Mouse (Mus musculus): Measurements from ENCODE around the gene Syt13. TPM values are rescaled to one million over a fixed set of nuclear protein-coding genes. Genes with fewer than 3 reads are reported as not detected.

Syt13 gene
- total and polyA plus RNA-seq, 3 experiments, result 0.05 TPM; not detected in 2

GRCm38 (mm10) chr2:92964345-92964744, 49.4 kb downstream of the Syt13 start:
- ATAC-seq (ENCODE audit: extremely low read depth, insufficient number of reproducible peaks, low FRiP score, poor library complexity, severe bottlenecking), result peak; percentile 19; the same call in 1 of the 2 replicates
- DNase-seq (ENCODE audit: low spot score), result no peak
- Histone ChIP-seq H3K9me3 (replicated peaks) (0 out of 2 replicates have a peak, but pooled peaks cover 2% of the 10 kb centered on the region), H3K36me3 (replicated peaks) (peaks cover 29% of the 10 kb centered on the region), H3K27me3 (ENCODE audit: insufficient read depth, low read length) (no peaks in the 10 kb centered on the region), H3K4me3 (ENCODE audit: low read depth, low read length) (no peak overlapping the region), H3K4me1 (ENCODE audit: insufficient read depth, low read depth, low read length) (peaks cover 55% of the 10 kb centered on the region)
- TF ChIP-seq TAL1 (conservative IDR thresholded peaks at IDR 0.05; ENCODE audit: low read depth, low read length) (peak; percentile 43), CTCF (IDR thresholded peaks at IDR 0.05; ENCODE audit: low read depth, low read length) (no peak)

- peak overlapping the region; percentile 4; the same call in 1 of the 2 replicates for H3K4me3 ChIP-seq (ENCODE audit: low read depth, low read length)
- DNase-seq (ENCODE audit: low spot score), result no peak
Measured at GRCm38 (mm10) chr2:92966257-92966656, 51.4 kb downstream of the Syt13 start.

GRCm38 (mm10) chr2:92967032-92967838, 52.3 kb downstream of the Syt13 start:
- 0 out of 2 replicates have a peak, but pooled peaks cover 2% of the 10 kb centered on the region for H3K9me3 ChIP-seq (replicated peaks)
- ATAC-seq (ENCODE audit: extremely low read depth, insufficient number of reproducible peaks, low FRiP score, poor library complexity, severe bottlenecking), result no peak
- peak overlapping the region; percentile 28; the same call in 1 of the 2 replicates for H3K4me3 ChIP-seq (ENCODE audit: low read depth, low read length)
- no peaks in the 10 kb centered on the region for H3K27me3 ChIP-seq (ENCODE audit: insufficient read depth, low read length)
- TF ChIP-seq POLR2AphosphoS5 (IDR thresholded peaks at IDR 0.05; ENCODE audit: insufficient replicate concordance, low read depth, low read length), result no peak
- no peak for TF ChIP-seq GATA1 (IDR thresholded peaks at IDR 0.05; ENCODE audit: borderline replicate concordance, low read length)
- no peak for TF ChIP-seq TAL1 (conservative IDR thresholded peaks at IDR 0.05; ENCODE audit: low read depth, low read length)
- TF ChIP-seq GATA2 (IDR thresholded peaks at IDR 0.05; ENCODE audit: borderline replicate concordance, low read depth, low read length), result no peak
- no peak for TF ChIP-seq CTCF (IDR thresholded peaks at IDR 0.05; ENCODE audit: low read depth, low read length)
- no peak for DNase-seq (ENCODE audit: low spot score)
- peaks cover 81% of the 10 kb centered on the region for H3K4me1 ChIP-seq (ENCODE audit: insufficient read depth, low read depth, low read length)
- peaks cover 42% of the 10 kb centered on the region for H3K36me3 ChIP-seq (replicated peaks)

More at GRCm38 (mm10) chr2:92966257-92966656, 51.4 kb downstream of the Syt13 start:
- H3K36me3 ChIP-seq (replicated peaks), result peaks cover 38% of the 10 kb centered on the region
- TF ChIP-seq GATA2 (IDR thresholded peaks at IDR 0.05; ENCODE audit: borderline replicate concordance, low read depth, low read length) (no peak), POLR2AphosphoS5 (IDR thresholded peaks at IDR 0.05; ENCODE audit: insufficient replicate concordance, low read depth, low read length) (no peak), GATA1 (IDR thresholded peaks at IDR 0.05; ENCODE audit: borderline replicate concordance, low read length) (no peak), TAL1 (conservative IDR thresholded peaks at IDR 0.05; ENCODE audit: low read depth, low read length) (no peak), CTCF (IDR thresholded peaks at IDR 0.05; ENCODE audit: low read depth, low read length) (no peak)
- ATAC-seq (ENCODE audit: extremely low read depth, insufficient number of reproducible peaks, low FRiP score, poor library complexity, severe bottlenecking), result no peak
- no peaks in the 10 kb centered on the region for H3K27me3 ChIP-seq (ENCODE audit: insufficient read depth, low read length)
- H3K4me1 ChIP-seq (ENCODE audit: insufficient read depth, low read depth, low read length), result peaks cover 72% of the 10 kb centered on the region
- H3K9me3 ChIP-seq (replicated peaks), result 0 out of 2 replicates have a peak, but pooled peaks cover 2% of the 10 kb centered on the region

- no peaks in the 10 kb centered on the region for H3K27me3 ChIP-seq (ENCODE audit: insufficient read depth, low read length)
Measured at GRCm38 (mm10) chr2:92967839-92968166, 52.9 kb downstream of the Syt13 start.

GRCm38 (mm10) chr2:92971069-92971468, 56.2 kb downstream of the Syt13 start:
- Histone ChIP-seq H3K9me3 (replicated peaks) (peaks cover 18% of the 10 kb centered on the region), H3K4me3 (ENCODE audit: low read depth, low read length) (peak overlapping the region; percentile 40; the same call in 1 of the 2 replicates), H3K4me1 (ENCODE audit: insufficient read depth, low read depth, low read length) (peaks cover 78% of the 10 kb centered on the region), H3K27me3 (ENCODE audit: insufficient read depth, low read length) (no peaks in the 10 kb centered on the region), H3K36me3 (replicated peaks) (peaks cover 73% of the 10 kb centered on the region)
- TF ChIP-seq CTCF (IDR thresholded peaks at IDR 0.05; ENCODE audit: low read depth, low read length), result no peak
- TF ChIP-seq TAL1 (conservative IDR thresholded peaks at IDR 0.05; ENCODE audit: low read depth, low read length), result no peak
- no peak for TF ChIP-seq GATA1 (IDR thresholded peaks at IDR 0.05; ENCODE audit: borderline replicate concordance, low read length)
- no peak for TF ChIP-seq GATA2 (IDR thresholded peaks at IDR 0.05; ENCODE audit: borderline replicate concordance, low read depth, low read length)
- TF ChIP-seq POLR2AphosphoS5 (IDR thresholded peaks at IDR 0.05; ENCODE audit: insufficient replicate concordance, low read depth, low read length), result no peak
- ATAC-seq (ENCODE audit: extremely low read depth, insufficient number of reproducible peaks, low FRiP score, poor library complexity, severe bottlenecking) (peak; percentile 57), DNase-seq (ENCODE audit: low spot score) (peak; percentile 70)

More at GRCm38 (mm10) chr2:92967839-92968166, 52.9 kb downstream of the Syt13 start:
- no peak for ATAC-seq (ENCODE audit: extremely low read depth, insufficient number of reproducible peaks, low FRiP score, poor library complexity, severe bottlenecking)
- DNase-seq (ENCODE audit: low spot score), result no peak
- Histone ChIP-seq H3K4me3 (ENCODE audit: low read depth, low read length) (no peak overlapping the region), H3K36me3 (replicated peaks) (peaks cover 48% of the 10 kb centered on the region), H3K9me3 (replicated peaks) (peaks cover 6% of the 10 kb centered on the region), H3K4me1 (ENCODE audit: insufficient read depth, low read depth, low read length) (peaks cover 87% of the 10 kb centered on the region)
- TF ChIP-seq POLR2AphosphoS5 (IDR thresholded peaks at IDR 0.05; ENCODE audit: insufficient replicate concordance, low read depth, low read length), result no peak
- TF ChIP-seq GATA1 (IDR thresholded peaks at IDR 0.05; ENCODE audit: borderline replicate concordance, low read length), result no peak
- TF ChIP-seq CTCF (IDR thresholded peaks at IDR 0.05; ENCODE audit: low read depth, low read length), result no peak
- no peak for TF ChIP-seq TAL1 (conservative IDR thresholded peaks at IDR 0.05; ENCODE audit: low read depth, low read length)
- TF ChIP-seq GATA2 (IDR thresholded peaks at IDR 0.05; ENCODE audit: borderline replicate concordance, low read depth, low read length), result no peak

- DNase-seq (ENCODE audit: low spot score), result peak; percentile 40
- H3K36me3 ChIP-seq (replicated peaks), result peaks cover 73% of the 10 kb centered on the region
- peaks cover 73% of the 10 kb centered on the region for H3K4me1 ChIP-seq (ENCODE audit: insufficient read depth, low read depth, low read length)
- TF ChIP-seq POLR2AphosphoS5 (IDR thresholded peaks at IDR 0.05; ENCODE audit: insufficient replicate concordance, low read depth, low read length), result no peak
- no peak for TF ChIP-seq GATA1 (IDR thresholded peaks at IDR 0.05; ENCODE audit: borderline replicate concordance, low read length)
- TF ChIP-seq TAL1 (conservative IDR thresholded peaks at IDR 0.05; ENCODE audit: low read depth, low read length), result no peak
- no peak for TF ChIP-seq GATA2 (IDR thresholded peaks at IDR 0.05; ENCODE audit: borderline replicate concordance, low read depth, low read length)
- no peak for TF ChIP-seq CTCF (IDR thresholded peaks at IDR 0.05; ENCODE audit: low read depth, low read length)
- H3K27me3 ChIP-seq (ENCODE audit: insufficient read depth, low read length), result no peaks in the 10 kb centered on the region
- no peak for ATAC-seq (ENCODE audit: extremely low read depth, insufficient number of reproducible peaks, low FRiP score, poor library complexity, severe bottlenecking)
- peaks cover 18% of the 10 kb centered on the region for H3K9me3 ChIP-seq (replicated peaks)
- peak overlapping the region; percentile 38; the same call in 1 of the 2 replicates for H3K4me3 ChIP-seq (ENCODE audit: low read depth, low read length)
Measured at GRCm38 (mm10) chr2:92971536-92971935, 56.6 kb downstream of the Syt13 start.
